Mouse (Mus musculus) stomach, postnatal 0 days (tissue): Measurements from ENCODE around the gene Kcnma1.

Experiments used
- CTCF ChIP-seq: IDR thresholded peaks from 2 replicates; pipeline ENCODE4 v1.5.1; 2016; ENCODE audit warnings: antibody characterized with exemption, low read depth, mild to moderate bottlenecking, moderate library complexity
- EP300 ChIP-seq: optimal IDR thresholded peaks from 2 replicates; pipeline ENCODE3; 2016; ENCODE audit warnings: antibody characterized with exemption

DNA sequence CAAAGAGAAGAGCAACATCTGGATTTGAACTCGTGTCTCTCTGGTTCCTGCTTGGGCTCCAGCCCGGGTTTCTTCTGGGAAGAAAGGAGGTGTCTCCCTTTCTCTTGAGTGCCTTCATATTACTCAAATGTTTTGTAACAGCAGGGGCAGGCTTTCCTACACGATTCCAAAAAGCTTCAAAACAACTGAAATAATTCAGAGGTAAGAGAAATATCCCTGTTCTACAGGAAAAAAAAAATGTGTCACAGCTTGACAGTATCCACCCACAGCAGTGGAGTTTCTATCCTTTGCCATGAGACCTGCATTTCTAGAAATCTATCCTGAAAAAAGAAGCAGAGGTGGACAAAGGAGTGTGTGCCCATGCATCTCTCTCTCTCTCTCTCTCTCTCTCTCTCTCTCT, 172.3 kb downstream of the Kcnma1 start:
- TF ChIP-seq CTCF = no peak
- TF ChIP-seq EP300 = no peak
